Mouse (Mus musculus): ENCODE measurements around the gene Hspa4.
"Not testable (repeated sequence)": the region's sequence is repeated elsewhere in the genome, so short reads cannot be mapped to it uniquely, and the experiment has no call there.

The Hspa4 gene

DNA sequence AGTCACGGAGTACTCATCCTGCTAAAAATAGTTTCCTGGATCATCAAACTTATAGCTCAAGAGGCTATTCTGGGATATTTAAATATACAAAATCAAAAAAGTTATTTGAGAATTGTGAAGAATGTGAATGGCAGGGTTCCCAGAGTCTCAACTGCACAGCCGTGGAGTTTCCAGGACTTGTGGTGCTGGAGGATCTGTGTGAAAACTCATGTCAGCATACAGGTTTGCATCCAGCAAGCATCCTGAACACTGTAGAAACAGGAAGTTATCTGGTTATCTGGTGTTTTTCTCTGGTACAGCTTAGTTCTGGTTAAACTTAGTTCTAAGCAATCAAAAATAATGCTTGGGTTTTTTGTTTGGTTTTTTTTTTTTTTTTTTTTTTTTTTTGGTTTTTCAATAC lies 6.7 kb upstream of the Hspa4 start:
- DNase-seq, result peak in 1 of 2 experiments; percentile 45

DNA sequence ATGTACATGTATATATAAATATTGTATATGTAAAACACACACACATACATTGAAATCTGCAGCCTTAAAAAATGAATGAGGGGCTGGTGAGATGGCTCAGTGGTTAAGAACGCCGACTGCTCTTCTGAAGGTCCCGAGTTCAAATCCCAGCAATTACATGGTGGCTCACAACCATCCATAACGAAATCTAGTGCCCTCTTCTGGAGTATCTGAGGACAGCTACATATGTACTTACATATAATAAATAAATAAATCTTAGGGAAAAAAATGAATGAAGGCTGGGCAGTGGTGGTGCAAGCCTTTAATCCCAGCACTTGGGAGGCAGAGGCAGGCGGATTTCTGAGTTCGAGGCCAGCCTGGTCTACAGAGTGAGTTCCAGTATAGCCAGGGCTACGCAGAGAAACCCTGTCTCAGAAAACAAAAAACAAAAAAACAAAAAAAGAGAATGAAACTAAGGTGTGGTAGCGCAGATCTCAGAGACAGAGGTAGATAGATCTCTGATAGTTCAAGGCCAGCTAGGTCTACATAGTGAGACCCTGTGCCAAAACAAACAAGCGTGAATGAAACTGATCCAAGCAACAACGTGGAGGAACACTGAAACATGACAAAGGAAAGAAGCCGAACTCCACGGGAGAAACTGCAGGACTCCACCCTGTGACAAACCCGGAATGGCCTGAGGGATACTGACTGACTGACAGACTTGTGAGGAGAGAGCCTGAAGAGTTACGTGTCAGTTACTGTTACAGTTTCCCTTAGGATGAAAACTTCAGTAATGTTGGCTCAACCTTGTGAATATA lies 4.0 kb upstream of the Hspa4 start:
- no peak for DNase-seq

- DNase-seq, result no peak
Observed at GRCm38 (mm10) chr11:53301167-53301515, 884 bp upstream of the Hspa4 start.

- peak; percentile 73 to 74 for DNase-seq
Observed at GRCm38 (mm10) chr11:53299551-53300329, 517 bp downstream of the Hspa4 start.

DNA sequence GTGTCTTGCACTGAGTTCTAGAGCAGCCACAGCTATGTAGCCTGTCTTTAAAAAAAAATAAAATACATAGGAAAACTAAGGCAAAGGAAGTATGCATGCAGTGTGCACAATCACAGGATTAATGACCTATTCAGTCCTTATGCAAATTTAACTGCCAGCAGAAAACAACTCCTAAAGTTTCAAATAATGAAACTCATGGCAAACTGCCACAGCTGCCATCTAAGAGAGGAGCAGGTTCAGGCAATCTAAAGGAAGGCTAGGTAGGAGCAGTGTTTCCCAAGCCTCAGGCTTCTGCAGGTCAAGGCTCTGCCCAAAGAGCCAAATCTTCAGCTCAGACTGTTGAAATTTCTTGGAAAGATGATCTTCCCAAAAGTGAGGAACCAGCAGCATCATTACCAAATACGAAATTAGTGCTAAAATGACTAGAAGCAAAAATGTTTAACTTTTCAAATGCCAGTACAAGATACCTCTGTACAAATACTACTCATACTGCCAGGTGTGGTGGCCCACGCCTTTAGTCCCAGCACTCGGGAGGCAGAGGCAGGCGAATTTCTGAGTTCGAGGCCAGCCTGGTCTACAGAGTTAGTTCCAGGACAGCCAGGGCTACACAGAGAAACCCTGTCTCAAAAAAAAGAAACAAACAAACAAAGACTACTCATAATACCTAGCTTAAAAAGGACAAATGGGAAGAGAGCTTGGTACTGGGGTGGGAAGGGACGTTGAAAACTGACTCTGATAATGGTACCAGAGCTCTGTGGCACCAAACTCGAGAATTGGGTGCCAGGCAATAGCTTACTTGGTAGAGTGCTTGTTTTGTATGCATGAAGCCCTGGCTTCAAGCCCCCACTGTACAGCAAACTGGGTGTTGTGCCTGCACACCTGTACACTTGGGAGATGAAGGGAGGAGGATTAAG lies 2.1 kb downstream of the Hspa4 start:
- no peak for DNase-seq

DNA sequence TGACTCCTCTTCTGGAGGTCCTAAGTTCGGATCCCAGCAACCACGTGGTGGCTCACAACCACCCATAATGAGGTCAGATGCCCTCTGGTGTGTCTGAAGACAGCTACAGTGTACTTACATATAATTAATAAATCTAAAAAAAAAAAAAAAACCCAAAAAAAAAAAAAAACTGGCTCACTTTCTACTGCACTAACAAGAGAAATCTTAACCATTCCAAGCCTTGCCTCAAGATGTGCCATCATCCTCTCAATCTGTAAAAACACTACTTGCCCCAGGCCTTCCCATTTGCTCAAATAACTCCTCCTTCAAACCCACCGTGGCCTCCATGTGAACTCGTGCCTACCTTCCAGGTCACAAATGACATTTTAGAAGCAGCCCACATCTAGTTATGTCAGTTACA lies 3.4 kb downstream of the Hspa4 start:
- DNase-seq, result no peak

DNA sequence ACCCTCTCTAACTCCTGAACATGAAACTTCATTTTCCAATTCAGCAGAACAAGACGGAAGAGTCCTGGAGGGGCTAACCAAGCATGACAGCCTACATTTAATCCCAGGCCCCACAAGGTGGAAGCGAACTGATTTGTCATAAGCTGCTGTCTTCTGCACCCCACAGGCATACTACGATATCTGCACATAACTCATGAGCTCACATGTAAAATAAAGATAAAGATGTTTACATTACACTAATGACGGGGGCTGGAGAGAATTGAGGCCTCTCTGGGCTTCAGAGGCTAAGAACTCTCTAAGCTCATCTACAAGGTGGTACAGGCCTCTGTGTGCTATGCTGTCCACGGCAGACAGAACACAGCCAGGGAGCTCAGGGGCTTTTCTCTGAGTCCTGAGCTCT lies 5.8 kb downstream of the Hspa4 start:
- no peak for DNase-seq

GRCm38 (mm10) chr11:53290871-53291270 lies 9.4 kb downstream of the Hspa4 start:
- no peak for DNase-seq

GRCm38 (mm10) chr11:53290187-53290586 lies 10.1 kb downstream of the Hspa4 start:
- not testable (repeated sequence) for DNase-seq

DNA sequence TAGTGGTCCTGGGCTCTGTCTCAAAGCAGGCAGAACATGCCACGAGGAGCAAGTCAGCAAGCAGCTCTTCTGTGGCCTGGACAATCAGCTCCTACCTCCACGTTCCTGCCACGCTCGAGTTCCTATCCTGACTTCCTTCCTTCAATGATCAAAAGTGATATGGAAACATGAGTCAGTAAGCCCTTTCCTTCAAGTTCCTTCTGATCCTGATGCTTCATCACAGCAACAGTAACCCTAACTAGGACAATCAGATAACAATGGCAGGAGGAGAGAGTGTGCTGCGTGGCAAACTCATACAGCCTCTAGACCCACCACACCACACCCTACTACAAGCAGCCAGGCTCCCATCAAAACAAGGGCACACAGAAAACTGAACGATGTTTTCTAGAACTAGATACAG lies 14.4 kb downstream of the Hspa4 start:
- no peak for DNase-seq

- no peak for DNase-seq
Observed at GRCm38 (mm10) chr11:53278411-53278810, 21.8 kb downstream of the Hspa4 start.

DNA sequence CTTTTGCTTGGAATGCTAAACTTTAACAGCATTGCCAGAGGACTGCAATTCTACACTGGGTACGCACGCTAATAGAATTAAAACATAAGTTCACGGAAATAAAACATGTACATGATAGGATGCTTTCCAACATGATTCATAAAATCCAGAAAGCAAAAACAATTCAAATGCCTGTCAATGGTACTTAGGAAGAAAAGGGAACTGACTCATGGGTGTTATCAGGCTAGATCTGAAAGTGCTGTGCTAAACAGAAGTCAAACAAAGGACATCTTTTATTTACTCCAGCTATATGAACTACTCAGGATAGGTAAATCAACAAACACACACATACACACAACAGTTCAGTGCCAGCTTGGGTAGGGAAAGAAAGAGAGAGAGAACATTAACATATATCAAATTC lies 24.9 kb downstream of the Hspa4 start:
- no peak for DNase-seq

GRCm38 (mm10) chr11:53273313-53273712 lies 26.9 kb downstream of the Hspa4 start:
- no peak for DNase-seq

- DNase-seq, result no peak
Observed at GRCm38 (mm10) chr11:53269596-53269995, 30.7 kb downstream of the Hspa4 start.

DNA sequence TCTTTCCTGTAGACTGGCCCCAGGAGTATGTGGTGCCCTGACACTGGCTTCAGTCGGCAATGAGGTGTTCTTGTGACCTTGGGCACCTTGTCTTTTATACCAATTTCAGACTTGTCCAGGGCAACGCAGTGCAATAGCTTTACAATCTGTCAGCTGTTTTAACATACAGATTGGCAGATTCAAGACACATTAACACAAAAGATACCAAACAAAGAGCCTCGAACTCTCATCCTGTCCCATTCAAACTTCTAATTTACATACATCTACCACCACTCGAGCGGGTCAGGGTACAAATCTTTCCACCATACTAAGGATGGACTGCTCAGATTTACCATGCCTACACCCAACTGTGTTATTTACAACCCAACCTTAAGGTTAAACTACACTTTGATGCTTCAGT lies 39.7 kb downstream of the Hspa4 start:
- DNase-seq, result no peak

- peak in 1 of 2 experiments; percentile 67 for DNase-seq
Observed at GRCm38 (mm10) chr11:53260056-53260455, 40.2 kb downstream of the Hspa4 start.

GRCm38 (mm10) chr11:53259047-53259632 lies 41.1 kb downstream of the Hspa4 start:
- no peak for DNase-seq

- DNase-seq, result no peak
Observed at GRCm38 (mm10) chr11:53256914-53257313, 43.3 kb downstream of the Hspa4 start.

DNA sequence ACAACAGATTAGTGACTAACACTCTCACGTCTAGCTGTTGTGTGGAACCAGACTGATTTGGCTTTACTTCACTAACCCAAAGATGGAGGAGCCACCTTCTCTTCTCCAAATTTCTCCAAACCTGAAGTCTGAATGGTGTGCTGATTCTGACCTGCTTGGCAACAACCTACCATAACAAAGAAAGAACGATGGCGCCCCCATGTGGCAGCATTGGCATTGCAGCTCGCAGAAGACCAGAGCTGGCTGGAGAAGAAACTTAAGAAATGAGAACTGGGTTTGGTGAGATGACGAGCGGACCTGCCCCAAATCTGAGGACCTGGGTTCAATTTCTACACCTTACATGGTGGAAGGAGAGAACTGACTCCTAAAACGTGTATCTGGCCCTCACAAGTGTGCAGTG lies 45.3 kb downstream of the Hspa4 start:
- peak; percentile 65 to 79 for DNase-seq

- DNase-seq, result peak in 1 of 2 experiments; percentile 28
Observed at GRCm38 (mm10) chr11:53254428-53254827, 45.8 kb downstream of the Hspa4 start.

DNA sequence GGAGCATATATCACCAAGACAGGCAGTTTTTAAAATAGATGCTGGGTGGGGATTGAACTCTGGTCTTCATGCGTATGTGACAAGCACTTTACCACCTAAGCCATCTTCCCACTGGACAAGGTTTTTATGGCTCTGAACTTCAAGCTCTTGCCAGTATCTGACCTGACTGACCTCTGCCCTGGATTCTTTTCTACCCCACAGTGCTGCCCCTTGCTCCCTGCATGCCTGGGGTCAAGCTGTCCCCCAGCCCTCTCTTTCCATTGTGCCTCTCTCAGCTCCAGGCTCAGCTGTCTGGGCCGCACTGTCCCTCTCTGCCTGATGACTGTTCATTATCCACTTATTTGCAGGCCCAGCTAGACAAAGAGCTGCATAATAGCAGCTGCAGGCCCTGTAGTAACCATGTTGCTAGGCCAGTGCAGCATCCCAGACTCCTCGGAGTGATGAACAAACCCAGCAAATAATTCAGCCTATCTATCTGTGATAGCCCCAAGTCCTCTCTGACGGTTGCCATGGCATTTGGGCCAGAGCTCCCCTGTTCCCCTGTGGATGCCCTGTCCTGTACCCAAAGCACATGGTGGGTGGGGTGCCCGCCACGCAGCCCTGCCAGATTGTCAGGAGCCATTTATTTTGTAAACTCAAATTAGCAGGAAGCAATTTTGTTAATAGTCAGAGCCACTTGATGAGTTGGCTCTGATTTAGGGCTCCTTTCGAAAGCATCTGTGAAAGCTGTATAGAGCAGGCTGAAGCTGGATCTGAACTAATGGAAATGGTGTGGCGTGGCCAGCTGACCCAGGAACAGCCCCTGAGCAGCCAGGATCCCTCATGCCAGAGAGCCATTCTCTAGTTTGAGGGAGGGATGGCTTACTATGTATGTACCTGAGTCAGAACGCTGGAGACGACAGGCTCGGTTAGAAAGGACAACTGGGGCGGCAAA lies 47.8 kb downstream of the Hspa4 start:
- DNase-seq, result no peak

- no peak for DNase-seq
Observed at GRCm38 (mm10) chr11:53250796-53251195, 49.5 kb downstream of the Hspa4 start.
